Mouse (Mus musculus) gastrocnemius, adult 2 months (tissue): ENCODE measurements at regions not wholly inside any gene's neighbourhood (a gene's known extent, or its start where the extent isn't known, plus 50 kb on each side); places are given as distances from the start of the nearest gene placed in this dataset.

Experiments
- DNase-seq: peaks from one replicate; pipeline ENCODE4 v3.0.0; 2022
- H3K27ac ChIP-seq: fragments of 200-600 bp; 2 replicates; pipeline ENCODE4 v1.8.1; 2022; ENCODE audit warnings: mild to moderate bottlenecking
- H3K4me3 ChIP-seq: fragments of 200-600 bp; 2 replicates; pipeline ENCODE4 v1.8.1; 2022; ENCODE audit warnings: mild to moderate bottlenecking, moderate library complexity
- CTCF ChIP-seq: fragments of 200-600 bp; IDR thresholded peaks from 2 replicates; pipeline ENCODE4 v1.8.1; 2022; ENCODE audit warnings: antibody characterized with exemption, mild to moderate bottlenecking, moderate library complexity
- intact Hi-C: fragments of 180-260 bp; cut with DNase I; formaldehyde crosslinking; loops from one replicate; pipeline ENCODE4 v1.15.1; 2025

DNA sequence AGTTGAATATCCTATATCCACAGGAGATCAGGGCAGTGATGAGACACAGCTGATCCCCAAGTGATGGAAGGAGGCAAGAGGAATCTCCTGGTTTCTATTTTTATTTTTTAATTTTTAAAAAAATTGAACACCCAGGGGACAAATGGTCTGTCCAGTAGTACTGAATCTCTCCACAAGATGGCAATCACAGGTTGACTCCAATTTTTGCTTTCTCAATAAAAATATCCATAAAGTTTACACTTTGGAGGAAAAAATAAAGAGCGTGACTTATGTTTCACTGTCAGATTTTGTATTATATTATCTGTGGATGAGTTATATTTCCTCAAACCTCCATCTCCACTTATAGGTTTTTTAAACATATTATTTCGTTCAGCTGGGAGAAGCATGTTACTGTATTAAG is 658.0 kb downstream of the Hace1 start:
- intact Hi-C loops: no loop called here
- peak; percentile 18; the same call in 1 of the 2 replicates for TF ChIP-seq CTCF
- Histone ChIP-seq H3K4me3 (no peak overlapping the region), H3K27ac (no peak overlapping the region)
- DNase-seq: no peak

DNA sequence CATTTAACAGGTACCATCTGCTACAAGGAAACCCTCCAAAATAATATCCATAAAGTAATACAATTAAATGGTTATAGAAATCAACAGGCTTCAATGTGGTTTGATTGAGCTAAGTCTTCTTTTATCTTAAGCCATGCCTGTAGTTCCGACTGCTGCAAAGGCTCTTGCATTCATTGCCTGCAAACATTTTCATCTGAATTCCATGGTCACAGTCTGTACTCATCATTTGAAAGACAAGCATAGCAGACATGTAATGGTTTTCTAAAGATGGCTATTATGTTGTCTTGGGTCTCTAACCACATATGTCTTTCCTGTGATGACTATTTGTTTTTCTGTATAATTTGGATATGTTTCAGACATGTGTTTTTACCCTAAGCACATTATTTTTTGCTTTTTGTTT is 677.9 kb downstream of the Hace1 start:
- DNase-seq: no peak
- intact Hi-C loops: no loop called here
- TF ChIP-seq CTCF: no peak
- Histone ChIP-seq H3K27ac (no peak overlapping the region), H3K4me3 (no peak overlapping the region)

DNA sequence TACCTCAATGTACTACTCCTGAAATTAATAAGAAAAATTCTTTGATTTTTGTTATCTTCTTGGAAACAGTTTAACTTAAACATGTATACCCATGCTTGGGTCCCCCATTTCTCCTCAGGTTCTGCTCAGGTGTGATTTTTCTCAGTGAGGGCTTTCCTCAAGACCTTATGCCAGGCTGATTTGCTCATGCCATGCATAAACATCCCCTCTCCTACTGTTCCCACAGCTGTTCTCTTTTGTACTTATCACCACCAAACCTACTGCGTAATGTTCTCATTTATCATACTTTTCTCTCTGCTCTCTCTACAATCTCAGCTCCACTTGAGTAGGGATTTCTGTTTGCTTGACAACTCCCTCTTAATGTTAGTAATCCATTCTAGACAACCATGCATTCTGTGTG is 692.1 kb downstream of the Hace1 start:
- no peak overlapping the region for H3K27ac ChIP-seq
- H3K4me3 ChIP-seq: no peak overlapping the region
- TF ChIP-seq CTCF: no peak
- intact Hi-C loops: no loop called here
- no peak for DNase-seq

DNA sequence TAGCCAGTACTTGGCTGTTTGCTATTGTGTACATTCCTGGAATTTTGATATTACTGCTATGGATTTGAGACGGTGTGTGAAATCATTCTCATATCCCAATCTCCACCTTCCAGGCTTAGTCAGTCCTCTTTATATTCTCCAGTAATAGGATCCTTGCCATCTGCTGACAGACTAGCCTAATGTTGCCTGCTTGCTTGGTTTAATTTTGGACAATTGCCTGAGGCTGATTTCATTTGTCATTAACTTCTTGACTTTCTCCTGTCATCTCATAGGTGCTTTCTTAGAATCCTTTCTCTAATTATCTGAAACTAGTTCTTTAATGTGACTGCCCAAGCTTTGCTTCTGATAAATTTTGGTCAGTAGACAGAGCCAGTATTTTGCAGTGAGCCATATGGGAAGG is 696.2 kb downstream of the Hace1 start:
- no peak for TF ChIP-seq CTCF
- DNase-seq: no peak
- intact Hi-C loops: no loop called here
- Histone ChIP-seq H3K4me3 (no peak overlapping the region), H3K27ac (no peak overlapping the region)

GRCm38 (mm10) chr10:46294290-46294689 is 716.7 kb downstream of the Hace1 start:
- intact Hi-C loops: no loop called here
- no peak for TF ChIP-seq CTCF
- Histone ChIP-seq H3K4me3 (no peak overlapping the region), H3K27ac (no peak overlapping the region)
- DNase-seq: no peak

- Histone ChIP-seq H3K4me3 (no peak overlapping the region), H3K27ac (no peak overlapping the region)
- no peak for DNase-seq
- intact Hi-C loops: no loop called here
- no peak for TF ChIP-seq CTCF
Measured at GRCm38 (mm10) chr10:46298352-46298751, 720.7 kb downstream of the Hace1 start.

GRCm38 (mm10) chr10:46299521-46299920 is 721.9 kb downstream of the Hace1 start:
- no peak for DNase-seq
- Histone ChIP-seq H3K27ac (no peak overlapping the region), H3K4me3 (no peak overlapping the region)
- intact Hi-C loops: no loop called here
- no peak for TF ChIP-seq CTCF

DNA sequence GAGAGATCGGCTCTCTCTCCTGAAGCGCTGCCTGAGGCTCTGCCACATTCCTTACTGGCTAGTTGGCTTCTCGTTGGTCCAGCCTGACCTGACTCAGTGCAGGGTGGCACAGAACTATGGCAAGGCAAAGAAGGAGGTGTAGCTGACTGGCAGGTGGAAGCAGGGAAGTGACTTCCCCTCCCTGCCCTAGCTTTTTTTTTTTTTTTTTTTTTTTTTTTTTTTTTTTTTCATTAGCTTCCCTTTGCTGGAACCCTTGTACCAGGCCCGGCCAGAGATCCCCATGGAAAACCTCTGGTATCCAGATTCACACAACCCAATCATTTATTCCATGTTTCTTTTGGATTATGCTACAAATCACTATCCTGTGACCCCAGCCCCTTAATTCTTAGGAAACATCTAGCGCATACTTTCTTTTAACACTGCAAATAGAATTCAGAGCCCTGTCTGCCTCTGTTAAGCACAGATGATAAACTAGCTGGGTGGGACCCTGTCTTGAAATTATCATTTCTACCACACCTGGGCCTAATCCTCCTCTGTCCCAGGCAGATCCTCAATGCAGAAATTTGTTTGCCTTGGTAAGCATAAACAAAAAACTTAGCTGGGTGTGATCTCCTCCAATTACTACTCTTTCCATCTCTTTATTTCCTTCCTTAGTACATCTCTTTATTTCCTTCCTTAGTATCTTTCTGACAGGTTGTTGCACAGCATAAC is 742.9 kb downstream of the Hace1 start:
- H3K4me3 ChIP-seq: no peak overlapping the region
- TF ChIP-seq CTCF: no peak
- DNase-seq: no peak
- H3K27ac ChIP-seq: no peak overlapping the region
- intact Hi-C loops: no loop called here

- intact Hi-C loops: no loop called here
- H3K4me3 ChIP-seq: no peak overlapping the region
- H3K27ac ChIP-seq: no peak overlapping the region
- no peak for TF ChIP-seq CTCF
- no peak for DNase-seq
Measured at GRCm38 (mm10) chr10:46321040-46321439, 743.4 kb downstream of the Hace1 start.

GRCm38 (mm10) chr10:46329052-46329451 is 751.4 kb downstream of the Hace1 start:
- Histone ChIP-seq H3K27ac (no peak overlapping the region), H3K4me3 (no peak overlapping the region)
- no peak for TF ChIP-seq CTCF
- no peak for DNase-seq
- intact Hi-C loops: no loop called here

DNA sequence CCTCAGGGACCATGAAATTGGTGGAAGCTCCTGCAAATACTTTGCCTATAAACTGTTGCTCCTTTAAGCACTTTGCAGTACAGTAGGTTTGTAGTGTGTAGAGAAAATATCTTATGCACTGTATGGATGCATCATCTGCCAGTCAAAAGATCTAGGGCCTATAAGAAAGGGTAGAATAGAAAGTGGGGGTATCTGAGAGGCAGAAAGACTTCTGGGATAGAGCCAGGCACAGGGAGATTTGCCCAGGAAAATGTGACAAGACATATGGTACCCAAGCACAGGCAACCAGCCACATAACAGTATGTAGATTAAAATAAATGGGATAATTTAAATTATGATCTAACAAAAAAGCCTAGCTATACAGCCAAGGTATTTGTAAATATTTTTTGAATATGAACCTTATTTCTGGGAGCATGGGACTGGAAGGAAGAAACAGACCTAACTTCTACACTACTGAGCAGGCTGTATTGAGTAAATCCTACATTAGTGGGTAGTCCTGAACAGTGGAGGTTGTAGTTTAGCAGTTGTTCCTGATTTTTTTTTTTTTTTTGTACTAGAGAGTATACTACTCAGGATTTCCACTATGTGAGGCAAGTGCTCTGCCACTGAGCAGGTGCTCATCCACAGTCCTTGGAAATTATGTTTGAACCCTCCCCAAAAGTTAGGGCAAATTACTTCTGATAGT is 754.1 kb downstream of the Hace1 start:
- no peak for TF ChIP-seq CTCF
- Histone ChIP-seq H3K27ac (no peak overlapping the region), H3K4me3 (no peak overlapping the region)
- DNase-seq: no peak
- intact Hi-C loops: no loop called here

DNA sequence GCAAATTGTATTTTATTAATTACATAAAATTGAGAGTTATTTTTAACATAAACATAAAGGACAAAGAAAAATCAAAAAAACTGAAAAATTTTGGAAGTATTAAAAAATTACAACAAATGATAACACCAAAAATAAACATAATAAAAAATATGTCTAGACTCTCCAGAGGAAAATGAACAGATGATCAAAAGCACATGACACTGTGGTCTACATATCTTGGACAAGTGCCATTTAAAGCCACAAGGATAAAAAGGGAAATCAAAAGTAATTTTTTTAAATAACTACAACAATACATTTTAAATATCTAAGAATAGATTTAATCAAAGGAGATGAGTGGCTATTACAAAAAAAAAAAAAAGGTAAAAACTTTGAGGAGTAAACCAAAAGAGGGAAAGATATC is 755.6 kb downstream of the Hace1 start:
- no peak overlapping the region for H3K27ac ChIP-seq
- no peak for DNase-seq
- TF ChIP-seq CTCF: no peak
- H3K4me3 ChIP-seq: no peak overlapping the region
- intact Hi-C loops: no loop called here

DNA sequence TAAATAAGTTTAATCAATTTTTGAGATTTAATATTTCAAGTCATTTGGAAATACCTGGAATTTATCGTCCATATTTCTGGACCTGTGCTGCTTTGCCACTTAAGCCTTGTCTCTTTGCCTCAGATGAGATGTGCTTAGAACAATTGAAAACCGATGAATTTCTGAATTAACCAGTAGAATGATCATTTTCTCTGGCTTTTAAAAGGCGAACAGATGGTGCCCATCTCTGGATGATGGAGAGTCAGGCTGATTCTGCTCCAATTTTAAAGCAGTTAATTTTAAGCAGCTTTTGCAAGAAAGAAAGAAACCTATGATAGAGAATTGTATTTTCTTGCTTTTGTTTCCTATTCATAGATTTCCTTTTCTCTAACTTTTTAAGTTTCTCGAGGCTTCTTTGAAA is 767.7 kb downstream of the Hace1 start:
- Histone ChIP-seq H3K27ac (no peak overlapping the region), H3K4me3 (no peak overlapping the region)
- TF ChIP-seq CTCF: no peak
- no peak for DNase-seq
- intact Hi-C loops: no loop called here

DNA sequence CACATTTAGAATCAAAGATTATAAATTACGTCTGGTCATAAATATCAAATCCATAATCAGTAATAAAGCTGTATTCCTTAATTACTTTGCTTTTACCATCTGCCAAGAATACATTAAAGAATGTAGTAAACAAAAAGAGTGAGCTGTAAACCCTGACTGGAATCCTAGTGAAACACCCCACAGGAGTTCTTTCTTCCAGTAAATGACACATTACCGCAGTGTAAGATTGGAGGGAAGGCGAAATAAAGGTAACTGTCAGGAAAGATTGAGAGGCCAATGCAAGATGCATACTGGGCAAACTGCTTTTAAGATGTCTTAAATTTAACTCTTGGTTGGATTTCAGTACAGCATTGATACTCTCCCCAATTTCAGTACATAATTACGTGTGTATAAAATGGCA is 772.0 kb downstream of the Hace1 start:
- no peak overlapping the region for H3K4me3 ChIP-seq
- no peak for TF ChIP-seq CTCF
- no peak for DNase-seq
- intact Hi-C loops: no loop called here
- H3K27ac ChIP-seq: no peak overlapping the region
